Mouse (Mus musculus) forebrain, postnatal 0 days (tissue): ENCODE data around the gene Epha6. TPM values are rescaled to one million over a fixed set of nuclear protein-coding genes. Genes with fewer than 3 reads are reported as not detected.

Source experiments
- ATAC-seq: fragments of 200-750 bp; cut with Nextera tagmentation; 2 replicates; pipeline ENCODE4 v1.8.0; 2017; ENCODE audit warnings: mild to moderate bottlenecking, moderate library complexity
- DNase-seq: peaks from one replicate; pipeline ENCODE4 v3.0.0-alpha.2; 2015
- H3K27ac ChIP-seq: fragments of 300-500 bp; sonication (generic); 2 replicates; pipeline ENCODE4 v1.5.1; 2014; ENCODE audit warnings: low read depth, mild to moderate bottlenecking, antibody characterized with exemption, low read length, moderate library complexity, mixed read lengths
- H3K27me3 ChIP-seq: fragments of 300-500 bp; sonication (generic); 2 replicates; pipeline ENCODE4 v1.6.1; 2014; ENCODE audit warnings: mild to moderate bottlenecking, low read length, mixed read lengths; ENCODE audit not compliant: insufficient read depth
- H3K36me3 ChIP-seq: fragments of 300-500 bp; sonication (generic); 2 replicates; pipeline ENCODE4 v1.6.1; 2014; ENCODE audit warnings: mild to moderate bottlenecking, moderate library complexity; ENCODE audit not compliant: insufficient read depth
- H3K4me1 ChIP-seq: fragments of 300-500 bp; sonication (generic); 2 replicates; pipeline ENCODE4 v1.6.1; 2014; ENCODE audit warnings: antibody characterized with exemption; ENCODE audit not compliant: insufficient read depth
- H3K4me2 ChIP-seq: fragments of 300-500 bp; sonication (generic); 2 replicates; pipeline ENCODE4 v1.6.1; 2014; ENCODE audit warnings: low read depth, mild to moderate bottlenecking, moderate library complexity
- H3K4me3 ChIP-seq: fragments of 300-500 bp; sonication (generic); 2 replicates; pipeline ENCODE4 v1.5.1; 2014; ENCODE audit warnings: low read depth, low read length, mixed read lengths
- H3K9ac ChIP-seq: fragments of 300-500 bp; sonication (generic); 2 replicates; pipeline ENCODE4 v1.6.1; 2014; ENCODE audit warnings: mild to moderate bottlenecking
- H3K9me3 ChIP-seq: fragments of 300-500 bp; sonication (generic); 2 replicates; pipeline ENCODE4 v1.6.1; 2016; ENCODE audit warnings: low read length
- CTCF ChIP-seq: sonication (generic); IDR thresholded peaks from 2 replicates; pipeline ENCODE4 v1.5.1; 2016; ENCODE audit warnings: antibody characterized with exemption, control low read depth, low read depth
- WGBS: fragments of 180-500 bp; shearing (Covaris S2); extraction: QIAGEN DNeasy Blood & Tissue Kit; methylation state at CpG from one replicate; pipeline ENCODE4 v1.1.7; 2014; 5-methylcytosine and 5-hydroxymethylcytosine counted together
- polyA plus RNA-seq: library from polyadenylated mRNA; unstranded; fragments of >200 nt; fragmentation: Nextera tagmentation; extraction: Ambion mirVana; gene quantifications from 2 replicates; pipeline ENCODE4 v1.2.1, GENCODE M21; 2015
- total RNA-seq: library from RNA; depleted of rRNA; stranded (reverse); fragments of >200 nt; gene quantifications from 2 replicates; pipeline ENCODE4 v1.2.3, GENCODE M21; 2014

Gene Epha6
- total and polyA plus RNA-seq, 2 experiments from 2014 or later = 8.1 to 29.3 TPM

DNA sequence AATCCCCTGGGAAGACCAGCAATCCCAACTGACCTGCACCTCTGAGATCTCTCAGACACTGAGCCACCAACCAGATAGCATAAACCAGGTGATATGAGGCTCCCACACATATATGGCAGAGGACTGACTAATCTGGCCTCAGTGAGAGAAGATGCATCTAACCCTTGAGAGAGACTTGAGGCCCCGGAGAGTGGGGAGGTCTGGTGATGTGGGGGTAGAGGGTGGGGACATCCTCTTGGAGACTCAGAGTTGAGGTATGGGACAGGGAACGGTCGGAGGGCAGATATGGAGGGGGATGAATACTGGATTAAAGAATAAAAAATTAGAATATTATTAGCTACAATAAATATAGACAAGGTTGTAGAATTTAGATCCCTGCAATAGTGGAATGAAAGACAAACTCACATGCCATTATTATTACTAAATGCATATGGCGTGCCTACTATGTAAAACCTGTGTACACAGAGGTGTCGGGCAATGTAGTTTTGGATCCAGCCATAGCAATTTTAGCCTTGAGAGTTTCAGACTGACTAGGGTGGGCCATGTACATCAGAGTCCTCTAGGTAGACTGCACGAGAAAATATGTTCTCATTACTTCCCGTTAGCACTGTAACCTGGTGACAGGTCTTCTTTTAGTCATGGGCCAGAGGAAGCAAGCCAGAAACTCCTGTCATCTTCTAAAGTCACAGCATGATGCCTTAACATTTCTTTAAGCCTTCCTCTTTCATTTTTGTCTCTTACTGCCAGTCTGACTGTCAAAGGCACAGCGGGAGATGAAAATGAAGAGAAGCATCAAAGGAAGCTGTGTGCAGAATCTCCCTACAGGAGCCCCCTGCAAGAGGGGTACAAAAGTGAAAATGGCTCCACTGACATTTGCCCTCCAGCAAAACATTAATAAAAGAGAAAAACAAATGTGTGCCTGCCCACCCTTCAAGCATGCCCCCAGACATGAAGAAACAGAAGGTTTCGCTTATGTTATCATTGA, 338.7 kb downstream of the Epha6 start:
- ATAC-seq (peak; percentile 27; the same call in 1 of the 2 replicates), DNase-seq (peak; percentile 7)
- Histone ChIP-seq H3K9ac (no peak overlapping the region), H3K4me3 (no peak overlapping the region), H3K36me3 (no peaks in the 10 kb centered on the region), H3K4me1 (no peaks in the 10 kb centered on the region), H3K4me2 (no peak overlapping the region), H3K27me3 (no peaks in the 10 kb centered on the region), H3K27ac (no peak overlapping the region), H3K9me3 (no peaks in the 10 kb centered on the region)
- no peak for TF ChIP-seq CTCF
- 65% methylated on average over 9 of the region's 9 CpGs for WGBS

DNA sequence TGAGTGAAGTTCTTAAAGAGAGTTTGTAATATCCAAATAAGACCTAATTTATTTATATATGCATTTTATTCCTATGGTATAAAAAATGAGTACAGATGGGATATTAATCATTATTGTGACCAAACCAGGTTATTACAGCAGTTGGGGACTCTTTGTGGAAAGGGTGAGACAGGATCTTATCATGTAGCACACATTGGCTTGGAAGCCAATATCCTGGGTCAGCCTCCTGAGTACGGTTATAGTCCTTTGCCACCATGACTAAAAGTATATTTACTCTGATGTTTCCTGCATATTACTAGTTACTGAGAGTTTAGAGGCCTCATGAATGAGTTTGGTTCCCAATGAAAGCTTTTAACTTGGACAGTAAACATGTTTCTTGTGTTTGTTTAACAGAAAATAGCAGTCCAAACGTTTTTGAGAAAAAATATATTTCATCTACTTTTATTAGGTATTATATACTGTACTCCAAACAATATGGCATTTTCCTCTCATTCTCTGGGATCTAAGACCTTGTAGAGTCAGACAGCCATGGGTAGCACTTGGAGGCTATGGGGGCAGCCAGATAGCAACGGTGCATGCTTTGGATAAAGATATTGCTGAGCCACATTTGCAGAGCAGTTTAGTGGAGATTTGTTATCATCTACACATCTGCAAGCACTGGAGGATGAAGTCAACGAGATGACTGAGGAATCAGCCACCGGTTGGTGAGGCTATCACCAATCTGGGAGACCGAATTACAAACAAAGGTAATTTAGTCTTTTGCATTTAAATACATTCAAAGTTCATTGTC, 340.4 kb downstream of the Epha6 start:
- no peak overlapping the region for H3K4me3 ChIP-seq

DNA sequence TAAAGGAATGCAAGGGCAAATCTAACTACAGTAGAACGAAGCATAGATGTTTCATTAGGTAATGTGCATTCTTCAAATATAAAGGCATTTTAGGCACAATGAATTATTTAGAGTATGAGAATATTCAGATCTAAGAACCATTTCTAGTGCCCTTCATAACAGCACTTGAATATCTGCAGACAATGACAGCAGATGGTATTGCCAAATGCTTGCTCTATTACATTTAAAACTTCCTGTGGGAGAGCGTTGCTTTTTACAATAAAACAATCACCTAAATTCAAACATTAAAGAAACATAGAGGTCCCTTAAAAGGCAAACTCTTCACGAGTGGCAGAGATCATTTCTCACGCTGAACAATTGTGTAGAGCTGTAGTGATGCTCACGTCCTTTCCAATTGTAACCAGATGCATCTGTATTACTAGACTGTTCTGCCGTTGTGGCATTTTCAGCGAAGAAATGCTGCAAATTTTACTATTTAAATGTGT, 347.1 kb downstream of the Epha6 start:
- H3K36me3 ChIP-seq = no peaks in the 10 kb centered on the region
- no peak overlapping the region for H3K4me2 ChIP-seq
- DNase-seq (peak; percentile 27), ATAC-seq (no peak; the same call in 1 of the 2 replicates)
- no peaks in the 10 kb centered on the region for H3K9me3 ChIP-seq
- 62% methylated on average over 7 of the region's 7 CpGs for WGBS
- H3K4me3 ChIP-seq = no peak overlapping the region
- H3K4me1 ChIP-seq = no peaks in the 10 kb centered on the region
- TF ChIP-seq CTCF = no peak
- H3K27ac ChIP-seq = no peak overlapping the region
- no peaks in the 10 kb centered on the region for H3K27me3 ChIP-seq
- H3K9ac ChIP-seq = no peak overlapping the region

More for the DNA sequence above, 340.4 kb downstream of the Epha6 start:
- no peak overlapping the region for H3K4me2 ChIP-seq
- no peak overlapping the region for H3K9ac ChIP-seq
- H3K4me1 ChIP-seq = no peaks in the 10 kb centered on the region
- H3K9me3 ChIP-seq = no peaks in the 10 kb centered on the region
- WGBS = 79% methylated on average over 6 of the region's 6 CpGs
- H3K27me3 ChIP-seq = no peaks in the 10 kb centered on the region
- H3K36me3 ChIP-seq = no peaks in the 10 kb centered on the region
- no peak overlapping the region for H3K27ac ChIP-seq
- DNase-seq = no peak
- no peak for ATAC-seq
- TF ChIP-seq CTCF = no peak

DNA sequence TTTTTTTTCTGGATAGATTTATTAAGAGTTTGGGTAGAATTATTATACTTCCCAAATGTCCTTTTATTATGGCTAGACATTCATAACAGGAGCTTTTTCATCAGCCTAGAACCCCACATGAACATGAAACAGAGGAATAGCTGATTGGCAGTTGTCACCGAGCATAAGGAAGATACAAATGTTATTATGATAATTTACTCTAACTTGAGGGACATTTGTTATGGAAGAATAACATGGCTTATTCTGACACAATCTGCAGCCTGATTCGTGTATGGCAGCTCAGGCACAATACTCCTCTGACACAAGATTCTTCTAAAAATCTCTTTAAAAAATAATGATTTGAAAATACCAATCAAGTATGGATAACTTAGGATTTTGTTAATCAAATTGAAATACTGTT, 347.7 kb downstream of the Epha6 start:
- Histone ChIP-seq H3K4me2 (no peak overlapping the region), H3K27ac (no peak overlapping the region), H3K27me3 (no peaks in the 10 kb centered on the region), H3K9me3 (no peaks in the 10 kb centered on the region), H3K36me3 (no peaks in the 10 kb centered on the region), H3K4me1 (no peaks in the 10 kb centered on the region), H3K4me3 (no peak overlapping the region), H3K9ac (no peak overlapping the region)
- DNase-seq (peak; percentile 10), ATAC-seq (peak; percentile 62; the same call in 1 of the 2 replicates)
- no peak for TF ChIP-seq CTCF
- 43% methylated on average over 2 of the region's 2 CpGs for WGBS

DNA sequence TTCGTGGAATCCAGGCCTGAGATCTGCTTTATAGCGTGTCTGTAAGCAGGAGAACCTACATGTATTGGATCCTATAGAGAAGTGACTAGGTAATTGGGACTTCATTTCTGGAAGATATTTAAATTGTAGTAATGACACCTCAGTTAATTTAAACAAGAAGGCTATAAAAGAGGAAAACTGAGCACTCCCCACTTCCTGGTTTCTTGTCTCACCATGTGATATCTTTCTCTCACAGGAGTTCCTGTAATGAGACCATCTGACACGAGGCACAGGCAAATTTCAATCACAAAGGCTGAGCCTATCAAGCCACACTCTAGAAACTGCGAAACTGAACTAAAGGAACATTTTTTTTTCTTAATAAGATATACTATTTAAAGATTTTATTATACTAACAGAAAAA, 348.3 kb downstream of the Epha6 start:
- H3K4me2 ChIP-seq = no peak overlapping the region
- H3K4me3 ChIP-seq = no peak overlapping the region
- no peaks in the 10 kb centered on the region for H3K4me1 ChIP-seq
- TF ChIP-seq CTCF = no peak
- H3K27me3 ChIP-seq = no peaks in the 10 kb centered on the region
- no peak for DNase-seq
- WGBS = 74% methylated on average over 4 of the region's 4 CpGs
- no peak overlapping the region for H3K27ac ChIP-seq
- ATAC-seq = no peak
- H3K36me3 ChIP-seq = no peaks in the 10 kb centered on the region
- H3K9ac ChIP-seq = no peak overlapping the region
- no peaks in the 10 kb centered on the region for H3K9me3 ChIP-seq

DNA sequence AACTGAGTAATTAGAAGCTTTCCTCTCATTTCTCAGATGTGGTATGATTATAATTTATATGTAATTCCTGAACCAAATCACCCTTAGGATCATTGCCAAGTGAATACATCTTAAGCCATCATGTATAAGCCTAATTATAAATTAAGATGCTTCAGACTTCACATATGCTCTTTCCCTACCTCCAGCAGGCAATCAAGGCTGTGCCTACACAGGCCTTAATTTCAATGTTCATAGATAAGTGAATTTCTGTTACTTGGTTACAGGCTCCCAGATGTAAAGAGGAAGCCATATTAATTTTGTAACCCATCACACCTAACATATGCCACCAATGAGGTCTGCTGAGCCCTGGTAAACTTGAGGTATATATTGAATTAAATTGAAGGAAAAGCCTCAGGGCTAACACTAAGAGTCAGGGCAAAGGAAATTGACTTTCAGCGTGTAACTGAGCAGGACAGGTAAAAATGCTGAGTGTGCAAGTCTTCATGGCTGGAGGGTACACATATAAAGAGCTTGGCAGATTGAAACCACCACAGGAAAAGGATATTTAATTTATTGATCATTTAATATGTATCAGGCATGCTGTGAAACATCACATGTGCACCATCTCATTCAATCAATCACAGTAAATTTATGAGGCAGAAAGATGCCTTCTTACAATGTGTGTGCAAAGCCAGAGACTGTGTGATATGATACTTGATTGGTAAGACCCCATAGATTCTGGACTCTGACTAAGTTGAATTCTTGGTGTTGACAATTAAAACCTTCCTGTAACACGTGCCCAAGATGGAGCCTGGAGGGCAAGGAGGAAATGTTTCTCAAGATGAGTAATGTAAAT, 365.8 kb downstream of the Epha6 start:
- Histone ChIP-seq H3K4me3 (no peak overlapping the region), H3K36me3 (no peaks in the 10 kb centered on the region), H3K9me3 (no peaks in the 10 kb centered on the region), H3K27ac (no peak overlapping the region), H3K9ac (no peak overlapping the region), H3K27me3 (no peaks in the 10 kb centered on the region), H3K4me2 (no peak overlapping the region), H3K4me1 (no peaks in the 10 kb centered on the region)
- TF ChIP-seq CTCF = no peak
- WGBS = 83% methylated on average over 2 of the region's 2 CpGs
- ATAC-seq (no peak), DNase-seq (no peak)
